Mouse (Mus musculus): Measurements from ENCODE around the gene Gm8122.
"Not testable (repeated sequence)": the region's sequence is repeated elsewhere in the genome, so short reads cannot be mapped to it uniquely, and the experiment has no call there.

DNA sequence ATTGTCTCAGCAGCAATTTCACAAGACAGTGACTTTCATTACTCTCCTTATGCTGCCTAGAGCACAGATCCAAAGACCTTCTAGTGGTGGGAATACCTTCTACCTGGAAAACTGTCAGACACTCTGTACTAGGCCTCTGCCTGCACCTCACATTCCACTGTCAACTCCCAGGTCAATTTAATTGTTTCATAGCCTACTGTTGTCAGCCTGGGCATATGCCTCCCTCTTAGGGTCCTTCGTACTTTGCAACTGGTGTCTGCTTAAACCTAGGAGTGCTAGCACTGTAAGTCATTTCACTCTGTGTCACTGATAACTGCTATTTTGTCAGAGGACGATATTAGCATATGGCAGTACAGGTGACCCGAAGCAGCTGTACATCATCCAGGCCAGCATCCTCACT, 34.1 kb upstream of the Gm8122 start:
- TF ChIP-seq POLR2A (IDR thresholded peaks at IDR 0.05; ENCODE audit: borderline replicate concordance, extremely low read depth, low read depth, low read length); CTCF (IDR thresholded peaks at IDR 0.05; ENCODE audit: insufficient read depth, low read length): not testable (repeated sequence)

All from lung, adult 2 months (tissue).